Mouse (Mus musculus): ENCODE data around the gene Gm17387.

The Gm17387 gene

DNA sequence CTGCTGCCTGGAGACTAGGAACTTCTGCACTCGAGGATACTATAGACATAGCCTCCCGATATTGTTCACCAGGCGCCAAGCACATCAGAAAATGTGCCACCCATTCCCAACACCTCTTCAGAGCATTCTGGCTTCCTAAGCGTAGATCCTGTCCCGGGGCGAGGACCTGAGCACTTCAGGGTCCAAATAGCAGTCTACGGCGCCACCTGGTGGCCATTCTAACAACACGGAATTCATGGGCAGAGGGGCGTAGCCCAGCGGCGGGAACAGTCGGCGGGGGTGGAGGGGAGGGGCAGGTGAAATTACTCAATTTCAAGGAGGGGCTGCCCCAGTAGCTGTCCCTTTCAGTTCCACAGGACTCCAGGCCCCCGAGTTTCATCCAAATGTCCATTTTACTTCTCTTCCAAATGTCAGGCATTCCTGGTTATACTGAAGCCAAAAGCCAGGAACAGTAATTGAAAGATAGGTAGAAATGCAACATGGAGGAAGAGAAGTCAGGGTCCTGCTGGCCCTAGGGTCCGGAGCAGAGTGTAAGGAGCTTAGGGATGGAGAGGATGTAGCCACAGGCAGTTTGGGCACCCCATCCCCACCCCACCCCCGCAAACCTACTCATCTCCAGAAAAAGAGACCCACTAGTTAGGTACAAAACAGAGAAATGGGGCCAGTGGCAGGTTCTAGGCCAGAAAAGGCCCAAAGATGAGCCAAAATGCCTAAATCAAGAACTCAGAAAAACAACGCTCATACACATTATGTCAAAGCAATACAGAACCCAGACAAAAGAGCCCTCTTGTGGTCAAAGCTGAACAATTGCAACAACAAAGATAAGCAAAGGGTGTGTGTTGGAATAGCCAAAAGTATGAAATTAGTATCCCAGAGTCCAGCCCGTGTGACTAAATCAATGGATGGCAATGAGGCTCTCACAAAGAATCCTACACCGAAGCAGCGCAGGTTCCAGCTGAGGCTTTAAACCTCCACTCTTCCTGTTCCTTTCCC is 19.6 kb downstream of the Gm17387 start:
- peak; percentile 89 for DNase-seq

DNA sequence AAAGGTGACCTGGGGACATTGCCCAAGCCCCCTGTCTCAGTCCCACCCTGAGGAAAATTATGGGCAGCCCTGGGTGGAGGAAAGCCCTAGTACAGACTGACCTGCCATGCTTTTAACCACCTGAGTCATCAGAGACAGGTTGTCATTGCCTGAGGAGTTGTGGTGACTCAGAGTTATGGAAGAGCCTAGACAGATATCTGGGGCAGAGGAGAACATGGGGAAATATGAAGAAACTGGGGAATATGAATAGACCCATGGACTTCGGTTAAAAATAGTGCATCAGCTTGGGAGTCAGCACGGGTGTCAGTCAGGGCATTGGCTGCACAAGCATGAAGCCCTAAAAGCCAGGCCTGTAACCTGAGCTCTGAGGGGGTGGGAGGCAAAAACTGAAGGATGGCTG is 20.4 kb downstream of the Gm17387 start:
- DNase-seq: no peak

DNA sequence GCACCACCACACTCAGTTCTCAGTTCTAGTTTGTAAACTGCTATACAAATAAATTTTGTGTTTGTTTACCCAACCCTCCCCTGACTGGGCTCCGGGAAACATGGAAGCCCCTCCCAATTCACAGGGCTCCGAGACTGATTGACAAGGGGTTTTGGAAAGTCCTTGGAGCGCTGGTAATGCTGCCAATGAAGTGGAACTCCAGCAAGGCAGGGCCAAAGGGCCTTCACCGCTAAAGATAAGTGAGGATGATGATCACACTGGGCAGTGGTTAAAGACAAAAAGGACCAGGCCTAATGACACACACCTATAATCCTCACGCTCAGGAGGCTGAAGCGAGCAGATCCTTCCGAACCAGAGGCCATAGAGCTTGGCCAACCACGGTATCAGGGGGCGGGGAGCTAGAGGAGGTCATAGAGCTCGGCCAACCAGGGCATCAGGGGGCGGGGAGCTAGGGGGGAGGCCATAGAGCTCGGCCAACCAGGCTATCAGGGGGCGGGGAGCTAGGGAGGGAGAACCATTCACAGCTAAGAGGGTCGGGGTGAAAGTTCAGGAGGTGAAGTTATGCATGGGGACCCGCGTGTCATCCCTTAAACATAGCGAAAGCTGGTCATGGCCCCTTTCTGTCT is 22.2 kb downstream of the Gm17387 start:
- no peak for DNase-seq

DNA sequence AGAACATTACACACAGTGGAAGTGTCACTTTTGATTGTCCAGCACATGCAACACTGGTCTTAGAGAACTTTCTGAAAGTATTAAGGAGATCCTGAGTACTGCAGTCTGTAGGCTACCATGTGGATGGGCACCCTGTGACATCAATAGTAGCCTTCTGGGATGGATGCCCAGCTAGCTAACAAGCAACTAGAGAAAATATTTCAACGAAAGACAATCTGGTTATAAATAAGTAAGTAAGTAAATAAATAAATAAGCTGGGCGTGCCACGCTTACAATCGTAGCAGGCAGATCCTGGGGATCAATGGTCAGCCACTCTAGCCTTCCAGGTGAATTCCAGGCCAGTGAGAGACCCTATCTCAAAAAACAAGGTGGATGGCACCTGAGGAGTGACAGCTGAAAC is 23.1 kb downstream of the Gm17387 start:
- DNase-seq: no peak

DNA sequence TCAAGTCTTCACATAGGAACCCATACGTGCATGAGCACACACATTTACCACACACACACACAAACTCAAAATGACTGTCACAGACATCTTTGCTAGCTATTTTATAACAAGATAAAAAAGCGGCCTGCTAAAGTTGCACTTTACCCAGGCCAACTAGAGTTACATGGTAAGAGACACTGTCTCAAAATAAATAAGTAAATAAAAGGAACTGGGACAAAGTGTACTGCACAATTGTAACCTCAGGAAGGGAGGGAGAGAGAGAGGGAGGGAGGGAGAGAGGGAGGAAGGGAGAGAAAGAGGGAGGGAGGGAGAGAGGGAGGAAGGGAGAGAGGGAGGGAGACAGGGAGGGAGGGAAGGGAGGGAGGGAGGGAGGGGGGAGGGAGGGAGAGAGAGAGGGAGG is 23.5 kb downstream of the Gm17387 start:
- no peak for DNase-seq

DNA sequence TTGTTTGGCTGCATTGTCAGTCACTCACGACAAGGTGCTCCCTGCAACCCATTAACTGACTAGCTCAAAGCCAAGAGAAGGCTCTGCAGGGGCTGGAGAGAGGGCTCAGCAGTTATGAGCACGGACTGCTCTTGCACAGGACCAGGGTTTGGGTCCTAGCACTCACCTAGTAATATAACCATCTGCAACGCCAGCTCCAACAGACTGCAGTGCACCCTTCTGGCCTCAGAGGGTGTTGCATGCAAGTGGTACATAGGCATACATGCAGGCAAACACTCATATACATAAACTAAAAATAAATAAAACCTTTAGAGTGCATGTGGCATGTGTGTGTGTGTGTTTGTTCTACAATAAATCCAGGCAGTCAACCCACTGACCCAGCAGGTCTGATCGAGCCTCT is 26.9 kb downstream of the Gm17387 start:
- DNase-seq: no peak

DNA sequence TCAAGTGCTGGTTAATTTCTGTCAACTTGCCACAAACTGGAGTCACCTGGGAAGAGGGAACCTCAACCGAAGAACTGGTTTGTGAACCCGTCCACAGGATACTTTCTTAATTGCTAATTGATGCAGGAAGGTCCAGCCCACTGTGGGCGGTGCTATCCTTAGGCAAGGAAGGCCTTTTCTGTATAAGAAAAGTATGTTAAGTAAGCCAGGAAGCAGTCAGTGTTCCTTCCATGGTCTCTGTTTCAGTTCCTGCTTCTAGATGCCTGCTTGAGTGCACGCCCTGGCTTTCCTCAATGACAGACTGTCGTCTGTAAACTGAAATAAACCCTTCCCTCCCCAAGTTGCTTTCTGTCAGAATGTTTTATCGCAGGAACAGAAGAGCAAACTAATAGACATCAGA is 28.0 kb downstream of the Gm17387 start:
- no peak for DNase-seq

DNA sequence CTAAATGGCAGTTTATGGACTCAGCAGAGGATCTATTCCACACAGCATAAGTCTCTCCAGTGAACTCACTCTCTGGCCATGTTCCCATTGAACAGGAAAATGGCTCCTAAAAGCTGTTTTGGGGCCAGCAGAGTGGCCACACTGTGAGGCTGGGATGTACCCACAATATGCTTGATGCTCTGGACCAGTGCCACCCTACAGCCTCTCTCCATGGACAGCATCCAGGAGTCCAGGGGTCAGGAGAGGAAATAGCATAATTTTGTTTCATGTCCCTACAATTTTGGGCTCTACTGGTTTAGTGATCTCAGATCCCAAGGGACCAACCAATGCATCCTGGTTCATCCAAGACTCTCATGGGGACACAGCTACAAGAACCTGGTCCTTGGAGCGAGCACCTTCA is 28.6 kb downstream of the Gm17387 start:
- no peak for DNase-seq

DNA sequence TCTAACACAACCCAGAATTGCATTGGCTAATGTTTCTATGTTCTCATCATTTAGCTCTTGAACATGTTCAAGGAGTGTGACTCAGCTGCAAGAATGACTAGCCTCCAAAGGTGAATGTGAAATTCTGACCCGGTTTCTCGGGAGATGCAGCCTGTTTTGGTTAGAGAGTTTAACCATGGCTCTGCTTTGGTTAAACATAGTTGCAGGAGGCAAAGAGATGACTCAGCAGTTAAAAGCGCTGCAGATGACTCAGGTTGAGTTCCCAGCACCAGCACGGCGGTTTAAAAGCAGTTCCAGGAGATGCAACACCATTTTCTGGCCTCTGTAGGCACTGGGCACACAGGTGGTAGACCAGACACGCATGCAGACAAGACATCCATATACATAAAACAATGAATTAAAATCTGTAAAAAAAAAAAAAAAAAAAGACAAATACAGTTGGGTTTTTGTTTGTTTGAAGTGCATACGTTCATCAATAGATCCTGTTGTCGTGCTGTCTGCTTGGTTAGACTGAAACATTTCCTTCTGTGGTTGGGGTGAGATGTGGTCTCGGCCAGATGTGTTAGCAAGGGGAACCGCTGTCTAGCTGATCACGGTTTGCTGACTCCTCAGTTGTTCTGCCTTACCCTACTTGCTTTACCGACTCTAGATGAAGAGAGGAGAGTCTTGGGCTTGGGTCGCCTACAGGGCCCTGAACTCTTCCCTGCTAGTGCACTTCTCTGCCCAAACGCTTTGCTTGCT is 29.8 kb downstream of the Gm17387 start:
- DNase-seq: no peak

DNA sequence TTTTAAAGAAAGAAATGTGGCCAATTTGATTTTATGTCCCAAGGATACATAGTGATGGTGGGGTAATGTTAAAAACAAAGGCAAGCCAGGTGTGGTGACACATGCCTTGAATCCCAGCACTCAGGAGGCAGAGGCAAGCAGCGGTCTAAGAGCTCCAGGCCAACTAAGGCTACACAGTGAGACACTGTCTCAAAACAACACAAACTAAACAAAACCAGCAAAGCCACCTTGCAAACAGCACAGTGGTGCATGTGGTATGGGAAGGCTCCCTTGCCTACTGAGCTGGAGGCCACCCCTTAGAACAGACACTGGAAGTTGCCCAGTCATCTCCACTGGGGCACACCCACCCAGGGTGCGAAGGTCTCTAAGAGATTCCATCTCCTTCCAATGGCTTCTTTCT is 31.0 kb downstream of the Gm17387 start:
- DNase-seq: no peak

DNA sequence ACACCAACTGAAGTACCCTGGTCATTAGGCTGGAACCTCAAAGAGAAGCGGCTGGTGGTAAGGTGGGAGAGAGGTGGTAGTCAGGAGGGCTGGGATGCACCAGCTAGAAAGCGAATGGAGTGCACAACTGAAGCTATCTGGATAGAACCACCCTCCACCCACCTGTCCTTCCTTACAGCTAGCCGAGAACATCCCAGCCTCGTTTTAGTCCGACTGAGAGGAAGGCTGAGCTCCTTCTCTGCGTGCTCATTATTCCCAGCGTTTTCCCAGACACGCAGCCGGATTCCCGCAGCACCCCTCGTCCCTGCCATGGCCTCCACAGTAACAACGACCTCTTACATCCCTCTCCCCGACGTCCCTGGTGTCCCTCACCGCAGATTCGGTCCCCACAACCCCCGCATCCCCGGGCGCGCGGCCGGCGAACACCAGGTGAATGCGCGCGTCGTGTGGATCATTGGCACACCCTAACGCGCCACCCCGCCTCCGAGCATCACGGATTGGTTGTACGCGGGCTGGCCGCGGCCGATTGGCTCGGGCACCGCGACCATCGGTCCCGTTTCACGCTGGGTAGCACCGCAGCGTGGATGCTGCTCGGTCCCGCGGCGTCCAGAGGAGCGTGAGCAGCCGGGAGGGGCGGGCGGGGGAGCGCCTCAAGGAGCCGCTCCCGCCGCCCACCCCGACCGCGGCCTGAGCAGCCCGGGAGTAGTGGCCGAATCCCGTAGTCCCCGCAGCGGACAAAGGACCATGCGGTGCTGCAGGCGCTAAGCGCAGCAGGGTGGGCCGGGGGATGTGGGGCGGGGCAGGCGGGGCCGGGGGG is 31.7 kb downstream of the Gm17387 start, which contains the start of gene B4galnt4:
TSS of gene B4galnt4 (plus strand) at position 679 of the 817 bp plus-strand sequence.
- peak; percentile 43 for DNase-seq

DNA sequence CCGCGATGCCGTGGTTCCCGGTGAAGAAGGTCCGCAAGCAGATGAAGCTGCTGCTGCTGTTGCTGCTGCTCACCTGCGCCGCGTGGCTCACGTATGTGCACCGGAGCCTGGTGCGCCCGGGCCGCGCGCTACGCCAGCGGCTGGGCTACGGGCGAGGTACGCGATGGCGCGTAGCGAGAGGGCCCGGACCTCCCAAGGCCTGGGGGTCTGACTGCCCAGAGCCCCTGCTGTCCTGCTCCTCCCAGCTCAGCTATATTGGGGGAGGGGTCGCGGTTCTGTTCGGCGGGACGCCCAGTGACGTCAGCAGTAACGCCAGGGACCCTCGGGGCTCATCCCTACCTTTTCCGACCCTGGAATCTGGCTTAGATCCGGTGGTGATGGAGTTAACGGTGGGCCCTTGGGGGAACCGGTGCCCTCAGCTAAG is 32.4 kb downstream of the Gm17387 start:
- DNase-seq: no peak

DNA sequence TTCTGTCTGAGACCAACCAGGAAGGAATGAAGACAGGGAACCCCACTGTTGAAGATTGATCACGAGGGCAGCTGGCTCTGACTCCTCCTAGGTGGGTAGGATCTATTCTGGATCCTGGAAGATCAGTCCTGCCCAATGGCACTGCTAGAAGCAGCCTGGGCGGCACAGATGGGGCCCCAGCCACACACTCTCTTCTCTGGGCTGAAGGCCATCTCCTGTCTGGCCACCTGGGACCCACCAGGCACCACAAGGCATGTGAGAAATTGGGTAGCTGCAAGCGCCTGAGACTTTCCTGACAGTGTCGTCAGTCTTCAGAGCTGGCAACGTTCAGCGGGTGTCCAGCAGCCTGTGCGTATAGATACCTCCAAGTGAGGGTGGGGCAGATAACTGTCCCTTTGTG is 33.6 kb downstream of the Gm17387 start:
- DNase-seq: no peak

DNA sequence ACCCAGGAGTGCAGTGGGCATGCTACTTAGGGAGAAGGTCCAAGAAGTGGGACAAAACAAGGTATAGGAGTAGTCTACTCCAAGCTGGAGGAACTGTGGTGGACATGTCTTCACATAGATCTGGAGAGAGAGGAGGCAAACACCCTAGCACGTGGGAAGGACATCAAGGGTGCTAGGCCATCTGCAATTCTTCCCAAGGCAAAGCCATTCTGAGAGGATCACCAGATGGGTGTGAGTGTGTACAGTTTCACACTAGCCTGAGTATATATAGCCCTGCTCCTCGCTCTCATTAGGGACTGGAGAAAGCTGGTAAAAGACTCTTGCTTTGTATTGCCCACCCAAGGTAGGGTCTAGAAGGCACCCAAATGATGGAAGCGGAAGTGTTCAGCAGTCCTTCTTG is 34.4 kb downstream of the Gm17387 start:
- DNase-seq: no peak

DNA sequence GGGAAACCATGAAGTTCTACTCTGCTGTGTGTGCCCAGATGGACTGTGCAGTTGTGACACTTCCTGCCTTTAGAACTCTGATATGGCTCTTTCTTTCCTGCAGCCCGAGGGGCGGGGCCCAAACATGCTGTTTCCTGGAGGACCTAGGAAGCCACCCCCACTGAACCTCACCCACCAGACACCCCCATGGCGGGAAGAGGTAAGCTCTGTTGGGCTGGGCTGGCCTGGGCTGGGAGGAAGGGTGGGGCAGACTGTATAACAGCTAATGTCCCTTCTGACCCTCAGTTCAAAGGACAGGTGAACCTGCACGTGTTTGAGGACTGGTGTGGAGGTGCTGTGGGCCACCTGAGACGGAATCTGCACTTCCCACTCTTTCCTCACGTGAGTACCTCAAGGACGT is 35.2 kb downstream of the Gm17387 start:
- DNase-seq: no peak

DNA sequence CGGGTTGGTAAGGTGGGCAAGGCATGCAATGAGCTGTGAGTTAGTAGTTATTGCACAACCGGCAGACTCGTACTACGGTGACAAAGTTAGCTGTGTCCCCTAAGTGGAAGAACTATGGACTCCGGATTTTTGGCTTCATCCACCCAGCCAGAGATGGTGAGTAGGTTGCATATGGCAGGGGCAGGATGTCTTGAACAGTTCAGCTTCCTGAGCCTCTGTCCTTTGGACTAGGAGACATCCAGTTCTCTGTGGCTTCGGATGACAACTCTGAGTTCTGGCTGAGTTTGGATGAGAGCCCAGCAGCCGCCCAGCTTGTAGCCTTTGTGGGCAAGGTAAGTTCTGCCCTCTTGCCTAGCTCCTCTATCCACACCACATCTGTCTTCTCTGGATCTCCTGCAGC is 35.6 kb downstream of the Gm17387 start:
- no peak for DNase-seq

DNA sequence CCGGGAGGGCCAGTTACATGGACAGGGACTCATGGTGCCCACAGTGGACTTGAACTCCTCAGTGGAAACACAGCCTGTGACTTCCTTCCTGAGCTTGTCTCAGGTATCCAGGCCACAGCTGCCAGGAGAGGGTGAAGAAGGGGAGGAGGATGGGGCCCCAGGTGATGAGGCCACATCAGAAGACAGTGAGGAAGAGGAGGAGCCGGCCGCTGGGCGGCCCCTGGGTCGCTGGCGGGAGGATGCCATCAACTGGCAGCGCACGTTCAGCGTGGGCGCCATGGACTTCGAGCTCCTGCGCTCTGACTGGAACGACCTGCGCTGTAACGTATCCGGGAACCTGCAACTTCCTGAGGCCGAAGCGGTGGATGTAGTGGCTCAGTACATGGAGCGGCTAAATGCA is 39.4 kb downstream of the Gm17387 start:
- DNase-seq: no peak

DNA sequence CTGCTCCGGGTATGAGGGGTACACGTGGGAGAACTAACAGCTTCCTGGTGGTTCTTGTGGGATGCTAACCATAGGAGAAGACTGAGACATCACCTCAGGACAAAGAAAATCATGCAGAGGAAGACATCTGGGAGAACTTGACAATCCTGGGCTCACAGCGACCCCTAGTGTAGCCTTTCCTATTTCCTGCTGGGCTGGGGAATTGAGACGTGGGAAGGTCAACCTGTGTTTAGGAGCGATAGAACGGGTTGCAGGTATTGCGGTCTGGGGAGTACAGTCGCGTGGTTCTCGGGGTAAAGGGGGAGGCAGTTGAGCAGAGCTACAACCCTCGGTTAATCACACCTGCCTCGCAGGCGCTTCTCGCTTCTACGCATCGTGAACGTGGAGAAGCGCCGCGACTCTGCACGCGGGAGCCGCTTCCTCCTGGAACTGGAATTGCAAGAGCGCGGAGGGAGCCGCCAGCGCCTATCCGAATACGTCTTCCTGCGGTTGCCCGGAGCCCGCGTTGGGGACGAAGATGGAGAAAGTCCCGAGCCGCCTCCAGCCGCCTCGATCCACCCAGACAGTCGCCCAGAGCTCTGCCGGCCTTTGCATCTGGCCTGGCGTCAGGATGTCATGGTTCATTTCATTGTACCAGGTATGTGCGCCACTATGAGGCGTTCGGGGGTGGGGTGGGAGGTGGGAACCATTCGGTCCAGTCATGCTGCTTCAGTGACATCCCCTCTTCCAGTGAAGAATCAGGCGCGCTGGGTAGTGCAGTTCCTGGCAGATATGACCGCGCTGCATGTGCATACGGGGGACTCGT is 41.3 kb downstream of the Gm17387 start:
- peak; percentile 78 for DNase-seq

DNA sequence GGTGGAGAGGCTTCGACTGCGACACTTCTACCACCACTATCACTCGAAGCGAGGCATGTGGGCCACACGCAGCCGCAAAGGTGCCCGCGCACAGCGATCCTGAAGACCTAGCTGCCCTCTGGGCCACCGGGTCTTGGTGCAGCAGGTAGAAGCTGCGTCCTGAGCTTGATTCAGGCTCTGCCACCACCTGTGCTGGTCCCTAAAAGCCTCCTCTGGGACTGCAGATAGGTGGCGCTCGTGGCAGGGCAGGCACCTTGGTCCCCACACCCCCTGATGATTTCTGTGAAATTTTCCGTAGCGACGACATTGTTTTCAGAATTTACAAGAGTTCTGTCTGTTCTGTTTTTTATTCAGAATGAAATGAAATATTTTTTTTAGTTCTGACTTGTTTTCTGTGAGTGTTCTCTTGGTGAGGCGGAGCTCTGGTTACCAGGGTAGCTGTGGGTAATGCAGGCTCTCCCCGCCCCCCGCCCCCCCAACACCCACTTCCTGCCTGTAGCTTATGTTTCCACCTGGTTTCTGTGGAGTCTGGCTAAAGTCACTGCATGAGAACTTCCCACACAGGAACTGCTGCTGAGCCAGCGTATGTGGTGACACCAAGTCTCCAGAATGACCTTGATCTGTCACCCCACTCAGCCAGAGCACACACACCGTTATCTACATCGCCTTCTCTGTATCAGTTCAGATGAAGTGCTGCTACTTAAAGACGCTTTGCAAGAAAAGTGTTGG is 43.2 kb downstream of the Gm17387 start:
- DNase-seq: peak; percentile 81

DNA sequence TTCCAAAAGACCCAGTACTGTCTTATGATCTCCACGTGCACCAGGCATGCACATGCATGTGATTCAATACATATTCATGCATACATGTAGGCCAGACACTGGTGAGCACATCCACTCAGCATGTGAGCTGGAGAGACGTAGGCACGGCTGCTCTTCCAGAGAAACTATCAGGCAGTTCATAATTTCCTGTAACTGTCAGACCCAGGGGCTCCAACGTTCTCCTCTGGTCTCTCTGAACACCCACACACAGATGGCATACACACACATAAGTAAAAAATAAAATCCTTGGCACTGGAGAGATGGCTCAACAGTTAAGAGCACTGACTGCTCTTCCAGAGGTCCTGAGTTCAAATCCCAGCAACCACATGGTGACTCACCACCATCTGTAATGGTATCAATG is 44.9 kb downstream of the Gm17387 start:
- DNase-seq: no peak

DNA sequence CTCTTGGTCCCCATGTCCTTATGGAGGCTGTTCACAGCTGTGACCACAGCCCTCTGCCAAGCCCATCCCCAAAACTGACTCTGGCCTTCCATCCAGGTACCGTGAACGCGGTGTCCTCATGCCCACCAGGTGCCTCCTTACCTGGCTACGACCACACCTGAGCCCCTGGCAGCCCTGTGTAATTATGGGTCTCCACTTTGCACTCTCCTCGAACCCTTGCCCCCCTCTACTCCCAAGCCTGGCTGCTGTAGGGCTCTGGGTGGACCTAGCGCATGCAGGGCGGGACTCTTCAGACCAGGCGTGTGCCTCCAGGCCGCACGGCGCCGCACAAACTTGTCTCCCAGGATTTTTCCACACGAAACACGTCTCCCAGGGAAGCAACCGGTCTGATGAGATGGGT is 48.9 kb downstream of the Gm17387 start, which contains the start of gene Pkp3:
TSS of gene Pkp3 (plus strand) at position 378 of the 400 bp plus-strand sequence.
- no peak for DNase-seq
